Mouse (Mus musculus): ENCODE data around the gene Ppp1r1c. TPM values are rescaled to one million over a fixed set of nuclear protein-coding genes. Genes with fewer than 3 reads are reported as not detected.

The Ppp1r1c gene
- not detected in 2 replicates for polyA plus RNA-seq (2016; fragmentation: Nextera tagmentation; extraction: Ambion mirVana)

DNA sequence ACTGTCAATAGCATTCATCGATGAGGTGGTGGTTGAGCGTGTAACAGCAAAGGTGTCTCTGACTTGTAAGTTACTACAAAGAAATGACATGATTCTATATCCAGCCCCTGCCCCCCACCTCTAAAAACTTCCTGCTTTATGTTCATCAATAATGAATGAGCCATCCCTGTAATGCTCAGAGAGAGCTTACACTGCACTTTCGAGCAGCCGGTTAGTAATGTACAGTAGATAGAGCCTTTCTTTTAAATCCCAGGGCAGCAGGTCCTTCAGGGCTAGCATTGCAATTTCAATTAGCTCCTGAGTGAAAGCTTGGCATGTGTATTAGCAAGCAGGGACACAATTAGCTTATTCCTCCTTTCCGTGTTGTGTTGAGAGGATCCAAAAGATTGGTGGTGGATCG is at the start of gene Ppp1r1c:
Ppp1r1c (plus strand) TSS at position 206 of the 400 bp plus-strand sequence.
- 75% methylated on average over 6 of the region's 6 CpGs for WGBS (ENCODE audit: insufficient replicate concordance)

DNA sequence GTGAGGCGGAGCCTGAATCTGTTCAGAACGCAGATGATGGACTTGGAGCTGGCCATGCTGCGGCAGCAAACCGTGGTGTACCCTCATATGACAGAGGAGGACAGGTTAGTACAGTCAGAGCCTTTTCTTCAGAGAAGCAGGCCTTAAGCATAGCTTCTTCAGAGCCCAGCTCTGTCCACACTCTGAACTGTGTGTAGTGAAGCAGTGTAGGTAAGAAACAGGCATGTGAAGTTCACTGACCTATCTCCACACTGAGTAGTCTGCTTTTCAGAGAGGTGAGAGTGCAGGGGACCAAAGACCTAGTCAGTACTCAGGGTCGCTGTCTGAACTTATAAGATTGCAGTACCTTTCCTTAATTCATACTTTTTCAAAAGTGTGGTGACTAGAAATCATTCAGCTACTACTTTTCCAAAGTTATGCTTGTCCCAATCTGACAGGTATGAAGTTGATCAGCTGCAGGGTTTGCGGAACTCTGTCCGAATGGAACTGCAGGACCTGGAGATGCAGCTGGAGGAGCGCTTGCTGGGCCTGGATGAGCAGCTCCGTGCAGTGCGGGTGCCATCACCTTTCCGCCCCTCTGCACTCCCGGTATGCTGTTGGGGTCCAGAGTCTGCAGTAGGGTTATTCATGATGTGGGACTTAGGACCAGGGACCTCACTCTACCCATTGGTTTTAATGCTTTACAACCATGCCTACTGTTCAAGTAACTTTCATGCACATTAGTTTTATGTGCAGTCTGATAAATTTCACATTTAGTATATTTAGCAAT is 47.0 kb upstream of the Ppp1r1c start:
- WGBS (ENCODE audit: insufficient replicate concordance) = 85% methylated on average over 12 of the region's 12 CpGs
- no peak overlapping the region for H3K9ac ChIP-seq
- H3K4me3 ChIP-seq = no peak overlapping the region
- no peak; the same call in 1 of the 2 replicates for ATAC-seq
- no peak overlapping the region for H3K4me2 ChIP-seq
- H3K27me3 ChIP-seq (replicated peaks) = no peaks in the 10 kb centered on the region
- peaks cover 76% of the 10 kb centered on the region for H3K36me3 ChIP-seq
- H3K4me1 ChIP-seq = no peaks in the 10 kb centered on the region
- no peaks in the 10 kb centered on the region for H3K9me3 ChIP-seq (replicated peaks)
- no peak overlapping the region for H3K27ac ChIP-seq

More for the DNA sequence above, at the start of gene Ppp1r1c:
- H3K27me3 ChIP-seq (replicated peaks) = no peaks in the 10 kb centered on the region
- H3K9me3 ChIP-seq (replicated peaks) = no peaks in the 10 kb centered on the region
- no peak within 1 kb of the TSS for H3K9ac ChIP-seq
- no peak within 1 kb of the TSS for H3K4me3 ChIP-seq
- no peaks in the 10 kb centered on the region for H3K4me1 ChIP-seq
- H3K27ac ChIP-seq = no peak within 1 kb of the TSS
- H3K4me2 ChIP-seq = no peak within 1 kb of the TSS
- no peaks in the 10 kb centered on the region for H3K36me3 ChIP-seq
- ATAC-seq = no peak

DNA sequence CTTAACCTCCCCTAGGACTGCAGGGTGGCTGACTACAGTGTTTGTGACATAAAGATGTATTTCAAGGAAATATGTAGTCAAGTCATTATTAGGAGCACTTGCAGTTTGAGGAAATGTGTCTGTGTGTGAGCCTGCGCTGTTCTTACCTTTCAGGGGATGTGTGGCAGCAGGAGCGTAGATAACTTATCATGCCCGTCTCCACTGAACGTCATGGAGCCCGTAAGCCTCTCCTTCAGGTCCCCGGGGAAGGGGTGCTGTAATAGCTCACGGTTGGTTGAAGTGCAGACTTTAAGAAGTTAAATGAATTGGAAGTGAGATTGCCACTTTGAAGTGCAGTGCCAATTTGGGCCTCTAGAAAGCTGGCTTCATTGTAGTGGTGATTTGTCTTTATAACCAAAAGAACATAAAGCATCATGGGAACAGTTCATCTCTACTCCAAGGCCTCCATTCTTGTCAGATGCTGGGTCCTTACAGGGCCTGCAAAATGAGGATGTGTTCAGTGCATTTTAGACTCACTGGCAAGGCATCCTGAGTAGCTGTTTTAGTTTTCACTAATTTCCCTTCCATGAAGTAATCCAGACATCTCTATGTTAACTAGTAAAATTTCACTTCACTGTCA is 46.0 kb upstream of the Ppp1r1c start:
- Histone ChIP-seq H3K9me3 (replicated peaks) (no peaks in the 10 kb centered on the region), H3K27ac (no peak overlapping the region), H3K4me2 (no peak overlapping the region), H3K4me3 (no peak overlapping the region), H3K4me1 (no peaks in the 10 kb centered on the region), H3K27me3 (replicated peaks) (no peaks in the 10 kb centered on the region), H3K9ac (no peak overlapping the region), H3K36me3 (peaks cover 74% of the 10 kb centered on the region)
- WGBS (ENCODE audit: insufficient replicate concordance) = 63% methylated on average over 7 of the region's 7 CpGs
- no peak for ATAC-seq

DNA sequence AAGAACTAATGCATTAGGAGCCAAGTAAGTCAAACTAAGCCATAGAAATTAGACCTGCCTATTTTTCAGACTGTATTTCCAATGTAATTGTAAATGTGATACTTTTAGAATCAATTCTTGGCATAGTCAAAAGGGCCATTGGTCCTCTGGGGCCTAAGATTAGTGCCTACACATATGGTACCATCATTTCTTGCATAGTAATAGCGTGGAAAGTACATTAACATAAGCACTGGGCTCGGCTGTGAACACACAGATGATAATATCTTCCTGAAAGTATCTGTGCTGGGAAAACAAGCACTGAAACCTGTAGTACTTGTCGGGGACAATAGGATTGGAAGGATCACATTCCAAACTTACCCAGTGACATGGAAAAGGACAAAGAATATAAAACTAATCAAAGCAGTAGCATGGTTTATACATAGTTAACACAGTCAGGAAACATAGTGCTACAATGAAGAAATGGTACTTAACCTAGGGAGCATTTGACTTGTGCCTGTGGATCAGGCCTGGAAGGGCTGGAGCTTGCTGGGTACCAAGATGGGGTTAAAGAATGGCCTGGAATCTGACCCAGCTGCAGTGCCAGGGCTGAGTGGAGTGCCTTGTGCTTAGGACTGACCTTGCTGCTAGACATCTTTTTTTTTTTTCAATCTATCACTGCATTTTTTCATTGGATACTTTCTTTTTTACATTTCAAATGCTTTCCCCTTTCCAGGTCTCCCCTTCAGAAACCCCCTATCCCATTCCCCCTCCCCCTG is 42.9 kb upstream of the Ppp1r1c start:
- WGBS (ENCODE audit: insufficient replicate concordance) = 85% methylated on average over 3 of the region's 3 CpGs
- no peak overlapping the region for H3K9ac ChIP-seq
- no peaks in the 10 kb centered on the region for H3K4me1 ChIP-seq
- ATAC-seq = no peak
- H3K4me3 ChIP-seq = no peak overlapping the region
- no peak overlapping the region for H3K4me2 ChIP-seq
- no peaks in the 10 kb centered on the region for H3K9me3 ChIP-seq (replicated peaks)
- H3K27me3 ChIP-seq (replicated peaks) = no peaks in the 10 kb centered on the region
- no peak overlapping the region for H3K27ac ChIP-seq
- H3K36me3 ChIP-seq = peaks cover 49% of the 10 kb centered on the region

DNA sequence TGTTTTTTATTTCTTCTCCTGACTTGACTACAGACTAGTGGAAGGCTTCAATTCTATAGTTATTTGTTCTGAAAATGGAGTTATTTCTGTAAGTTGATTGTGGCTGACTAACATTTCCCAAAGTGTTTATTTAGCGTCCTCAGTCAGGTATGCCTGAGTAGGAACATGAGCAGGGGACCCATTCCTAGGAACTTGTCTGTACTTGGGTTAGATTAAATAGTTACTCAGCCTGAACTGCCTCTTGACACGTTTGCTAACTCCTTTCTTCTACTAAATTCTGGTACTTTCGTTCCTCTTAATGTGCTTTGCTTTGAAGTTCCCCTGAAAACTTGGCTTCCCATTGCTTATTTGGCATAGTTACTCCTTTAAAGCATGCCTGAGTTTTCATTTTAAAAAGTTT is 42.1 kb upstream of the Ppp1r1c start:
- no peak overlapping the region for H3K27ac ChIP-seq
- H3K36me3 ChIP-seq = peaks cover 43% of the 10 kb centered on the region
- no peaks in the 10 kb centered on the region for H3K27me3 ChIP-seq (replicated peaks)
- no peak overlapping the region for H3K9ac ChIP-seq
- no peak overlapping the region for H3K4me3 ChIP-seq
- H3K4me1 ChIP-seq = no peaks in the 10 kb centered on the region
- no peak overlapping the region for H3K4me2 ChIP-seq
- no peaks in the 10 kb centered on the region for H3K9me3 ChIP-seq (replicated peaks)
- no peak for ATAC-seq
- 60% methylated on average over 3 of the region's 3 CpGs for WGBS (ENCODE audit: insufficient replicate concordance)

DNA sequence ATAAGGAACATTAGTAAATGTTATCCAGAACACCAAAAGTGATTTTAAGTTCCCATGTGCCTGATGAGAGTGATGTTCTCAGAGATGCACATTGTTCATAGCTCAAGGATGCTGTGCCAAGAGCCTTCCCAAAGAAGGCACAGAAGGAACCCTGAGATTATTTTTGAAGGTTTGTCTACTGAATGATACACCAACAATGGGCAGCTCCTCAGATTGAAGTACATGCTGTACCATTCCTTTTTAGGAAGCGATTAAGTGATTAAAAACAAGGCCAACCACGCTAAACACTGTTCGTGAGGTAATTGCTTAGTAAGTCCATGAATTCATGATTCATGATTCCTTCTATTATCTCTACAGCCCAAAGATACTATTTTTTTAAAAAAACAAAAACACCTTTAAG is 32.3 kb upstream of the Ppp1r1c start:
- Histone ChIP-seq H3K4me3 (no peak overlapping the region), H3K9me3 (replicated peaks) (no peaks in the 10 kb centered on the region), H3K27ac (no peak overlapping the region), H3K36me3 (peaks cover 16% of the 10 kb centered on the region), H3K4me2 (no peak overlapping the region), H3K27me3 (replicated peaks) (no peaks in the 10 kb centered on the region), H3K9ac (no peak overlapping the region), H3K4me1 (no peaks in the 10 kb centered on the region)
- 78% methylated on average over 3 of the region's 3 CpGs for WGBS (ENCODE audit: insufficient replicate concordance)
- no peak for ATAC-seq

DNA sequence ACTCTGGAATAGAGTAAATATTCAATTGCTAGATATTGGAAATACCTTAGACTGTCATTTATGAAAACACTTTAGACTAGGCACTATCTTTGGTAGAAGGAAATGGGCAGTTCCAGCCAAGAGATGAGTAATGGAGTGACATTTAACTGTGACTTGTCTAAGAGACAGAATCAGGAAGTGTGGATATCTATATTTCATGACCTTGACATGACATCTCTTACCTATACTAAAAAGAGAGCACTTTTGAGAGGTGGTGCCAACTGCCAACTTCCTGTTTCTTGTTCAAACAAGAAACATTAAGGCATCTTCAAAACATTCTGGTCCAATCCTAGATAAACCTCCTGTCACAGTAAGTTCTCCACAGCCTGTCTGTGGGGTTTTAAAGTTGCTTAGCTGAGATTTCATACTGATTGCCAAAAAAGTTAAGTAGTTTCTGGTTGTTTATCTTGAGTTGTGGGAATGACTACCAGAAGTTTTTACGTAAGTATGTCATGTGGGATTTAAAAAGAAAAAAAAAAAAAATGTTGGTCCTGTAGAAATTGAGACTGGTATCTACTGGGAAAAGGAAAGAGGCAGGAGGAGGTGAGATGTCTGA is 29.8 kb upstream of the Ppp1r1c start:
- Histone ChIP-seq H3K27ac (no peak overlapping the region), H3K9me3 (replicated peaks) (no peaks in the 10 kb centered on the region), H3K27me3 (replicated peaks) (no peaks in the 10 kb centered on the region), H3K36me3 (0 out of 2 replicates have a peak, but pooled peaks cover 4% of the 10 kb centered on the region), H3K9ac (no peak overlapping the region), H3K4me3 (no peak overlapping the region), H3K4me1 (no peaks in the 10 kb centered on the region), H3K4me2 (no peak overlapping the region)
- WGBS (ENCODE audit: insufficient replicate concordance) = 43% methylated on average over 1 of the region's 1 CpGs
- no peak for ATAC-seq

DNA sequence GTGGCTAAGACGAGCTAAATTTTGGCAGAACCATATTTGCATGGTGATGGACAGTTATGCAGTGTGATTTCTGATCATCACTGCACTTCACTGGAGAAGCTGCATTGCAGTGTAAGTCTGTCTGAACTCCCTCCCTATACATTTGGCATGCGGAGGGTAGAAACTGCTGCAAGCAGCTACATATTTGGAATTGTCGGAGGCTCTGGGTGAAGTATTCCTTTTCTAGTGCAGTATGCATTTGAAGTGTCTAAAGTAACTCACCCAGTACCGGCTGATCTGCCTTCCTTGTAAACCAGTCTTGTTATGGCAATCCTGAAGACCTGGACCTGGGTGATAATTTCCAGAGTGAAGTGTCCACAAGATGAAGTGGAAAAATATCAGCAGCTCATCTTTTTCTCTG is 25.9 kb upstream of the Ppp1r1c start:
- Histone ChIP-seq H3K27ac (no peak overlapping the region), H3K4me1 (no peaks in the 10 kb centered on the region), H3K4me2 (no peak overlapping the region), H3K9me3 (replicated peaks) (no peaks in the 10 kb centered on the region), H3K4me3 (no peak overlapping the region), H3K36me3 (no peaks in the 10 kb centered on the region), H3K9ac (no peak overlapping the region), H3K27me3 (replicated peaks) (no peaks in the 10 kb centered on the region)
- ATAC-seq = no peak
- 74% methylated on average over 4 of the region's 4 CpGs for WGBS (ENCODE audit: insufficient replicate concordance)

DNA sequence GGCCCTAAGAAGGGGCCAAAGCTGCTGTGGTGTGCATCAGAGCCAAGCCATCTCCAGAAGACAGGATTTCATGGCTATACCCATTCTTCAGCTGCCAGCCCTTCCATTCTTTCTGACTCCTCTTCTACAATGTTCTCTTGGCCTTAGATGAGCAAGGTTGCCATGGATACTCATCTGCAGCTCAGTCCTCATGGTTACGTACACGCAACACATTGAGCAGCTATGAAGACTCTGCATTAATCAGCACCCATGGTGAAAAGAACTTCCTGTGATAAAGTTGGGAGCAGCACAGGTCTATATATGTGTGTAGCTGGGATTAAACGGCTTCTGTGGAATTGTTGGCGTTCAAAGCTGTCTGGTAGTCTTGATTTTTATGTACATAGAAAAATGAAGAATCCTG is 24.3 kb upstream of the Ppp1r1c start:
- Histone ChIP-seq H3K9ac (no peak overlapping the region), H3K4me1 (no peaks in the 10 kb centered on the region), H3K4me2 (no peak overlapping the region), H3K27ac (no peak overlapping the region), H3K36me3 (no peaks in the 10 kb centered on the region), H3K4me3 (no peak overlapping the region), H3K9me3 (replicated peaks) (no peaks in the 10 kb centered on the region), H3K27me3 (replicated peaks) (no peaks in the 10 kb centered on the region)
- WGBS (ENCODE audit: insufficient replicate concordance) = 74% methylated on average over 4 of the region's 4 CpGs
- ATAC-seq = no peak

DNA sequence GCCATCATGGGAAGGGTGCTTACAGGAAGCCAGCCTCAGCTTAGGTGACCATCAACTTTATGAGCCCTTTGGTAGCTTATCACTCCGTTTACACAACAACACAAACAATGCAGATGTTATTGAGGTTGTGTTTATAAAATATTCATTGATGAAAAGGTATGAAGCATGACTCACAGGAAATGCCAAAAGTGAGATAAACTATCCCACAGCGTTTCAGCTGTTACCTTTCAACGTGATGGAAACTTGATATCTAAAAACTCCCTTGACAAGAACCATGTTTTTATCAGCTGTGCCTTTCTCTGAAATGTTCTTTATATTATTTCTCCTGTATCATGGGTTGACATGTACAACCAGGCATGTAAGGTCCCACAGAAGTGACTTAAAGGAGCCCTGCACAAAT is 16.7 kb upstream of the Ppp1r1c start:
- H3K27ac ChIP-seq = no peak overlapping the region
- H3K9ac ChIP-seq = no peak overlapping the region
- WGBS (ENCODE audit: insufficient replicate concordance) = 29% methylated on average over 3 of the region's 3 CpGs
- no peaks in the 10 kb centered on the region for H3K36me3 ChIP-seq
- no peak overlapping the region for H3K4me3 ChIP-seq
- no peaks in the 10 kb centered on the region for H3K27me3 ChIP-seq (replicated peaks)
- H3K4me2 ChIP-seq = no peak overlapping the region
- no peak for ATAC-seq
- no peaks in the 10 kb centered on the region for H3K9me3 ChIP-seq (replicated peaks)
- H3K4me1 ChIP-seq = no peaks in the 10 kb centered on the region

DNA sequence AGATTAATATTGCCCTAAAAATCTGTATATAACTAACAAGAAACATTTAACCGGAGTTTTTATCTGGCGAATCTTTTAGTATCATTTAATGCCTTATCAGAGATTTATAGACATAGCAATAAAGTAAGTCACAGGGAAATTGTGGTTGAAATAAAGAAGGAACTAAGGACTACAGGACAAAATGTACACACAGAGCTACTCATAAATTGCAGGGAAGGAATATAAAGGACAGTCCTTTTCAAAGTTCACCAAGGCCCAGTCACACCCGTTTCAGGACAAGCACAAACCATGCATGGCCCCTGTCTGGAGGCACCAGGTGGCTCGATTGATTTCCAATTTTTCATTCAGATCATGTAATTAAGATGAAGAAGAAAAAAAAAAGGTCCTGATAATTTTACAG is 12.4 kb upstream of the Ppp1r1c start:
- Histone ChIP-seq H3K27me3 (replicated peaks) (no peaks in the 10 kb centered on the region), H3K9ac (no peak overlapping the region), H3K9me3 (replicated peaks) (no peaks in the 10 kb centered on the region), H3K36me3 (no peaks in the 10 kb centered on the region), H3K4me2 (no peak overlapping the region), H3K4me1 (no peaks in the 10 kb centered on the region), H3K27ac (no peak overlapping the region), H3K4me3 (no peak overlapping the region)
- ATAC-seq = no peak
- WGBS (ENCODE audit: insufficient replicate concordance) = 75% methylated on average over 4 of the region's 4 CpGs

DNA sequence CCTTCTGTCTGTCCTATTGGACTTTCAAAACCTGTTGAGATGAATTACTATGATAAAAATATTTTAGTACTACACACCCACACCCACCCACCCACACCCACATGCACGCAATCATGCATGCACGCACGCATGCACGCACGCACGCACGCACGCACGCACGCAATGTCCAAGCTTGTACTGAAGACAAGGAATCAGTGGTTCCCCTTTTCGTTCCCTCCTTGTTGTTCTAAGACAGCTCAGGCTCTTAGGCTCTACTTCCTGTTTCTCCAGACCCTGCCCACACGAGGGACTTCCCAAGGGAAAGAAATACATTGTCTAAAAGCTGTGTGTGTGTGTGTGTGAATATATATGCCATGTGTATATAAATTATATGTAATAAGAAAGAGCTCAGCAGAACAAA is 11.6 kb upstream of the Ppp1r1c start:
- no peak for ATAC-seq
- Histone ChIP-seq H3K36me3 (no peaks in the 10 kb centered on the region), H3K27ac (no peak overlapping the region), H3K27me3 (replicated peaks) (no peaks in the 10 kb centered on the region), H3K9ac (no peak overlapping the region), H3K9me3 (replicated peaks) (no peaks in the 10 kb centered on the region), H3K4me1 (no peaks in the 10 kb centered on the region), H3K4me2 (no peak overlapping the region), H3K4me3 (no peak overlapping the region)
- 58% methylated on average over 12 of the region's 12 CpGs for WGBS (ENCODE audit: insufficient replicate concordance)
